Mouse (Mus musculus): Measurements from ENCODE around the gene Sympk.
A peak's percentile ranks its signal among the peaks of the same experiment; 100 is the strongest.

The Sympk gene

DNA sequence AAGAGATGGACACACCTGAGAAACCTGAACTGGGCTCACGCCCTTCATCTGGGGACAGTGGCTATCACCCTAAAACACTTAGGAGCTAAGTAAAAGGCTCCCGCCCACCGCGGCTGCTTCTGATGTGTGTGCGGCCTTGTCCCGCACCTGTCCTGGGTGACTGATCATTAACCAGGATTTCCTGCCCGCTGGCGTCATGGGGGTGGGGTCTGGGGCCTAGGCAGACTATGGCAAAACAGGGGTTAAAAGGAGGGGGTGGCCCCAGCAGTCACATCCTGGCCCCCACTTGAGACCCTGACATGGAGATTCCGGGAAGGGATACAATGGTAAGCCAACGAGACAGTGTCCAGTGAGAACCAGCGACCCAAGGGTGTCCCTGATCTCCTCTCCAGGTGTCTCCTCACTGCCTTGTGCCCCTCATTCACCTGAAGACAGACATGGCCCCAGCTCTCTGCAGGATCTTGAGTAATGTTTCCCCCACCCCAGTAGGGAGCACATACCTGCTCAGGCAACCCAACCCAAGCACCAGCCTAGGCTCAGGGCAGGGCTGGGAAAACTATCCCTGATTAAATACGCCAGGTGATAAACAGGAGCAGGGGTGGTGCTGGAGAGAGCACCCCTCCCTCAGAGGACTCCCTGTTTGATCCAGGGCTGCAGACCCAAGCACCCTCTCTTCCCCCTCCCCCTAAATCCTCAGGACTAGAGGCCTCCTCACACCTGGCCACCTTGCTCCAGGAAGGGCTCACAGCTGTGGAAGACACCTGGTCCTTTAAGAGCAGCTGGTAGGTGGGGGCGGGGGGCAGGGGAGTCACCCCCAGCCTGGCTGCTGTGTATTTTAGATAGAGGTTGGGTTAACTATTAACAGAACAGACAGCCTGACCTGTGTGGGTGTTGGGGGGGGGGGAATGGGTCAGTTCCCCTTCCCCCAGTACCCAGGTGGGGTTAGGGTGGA, 16.9 kb upstream of the Sympk start:
- DNase-seq: no peak

DNA sequence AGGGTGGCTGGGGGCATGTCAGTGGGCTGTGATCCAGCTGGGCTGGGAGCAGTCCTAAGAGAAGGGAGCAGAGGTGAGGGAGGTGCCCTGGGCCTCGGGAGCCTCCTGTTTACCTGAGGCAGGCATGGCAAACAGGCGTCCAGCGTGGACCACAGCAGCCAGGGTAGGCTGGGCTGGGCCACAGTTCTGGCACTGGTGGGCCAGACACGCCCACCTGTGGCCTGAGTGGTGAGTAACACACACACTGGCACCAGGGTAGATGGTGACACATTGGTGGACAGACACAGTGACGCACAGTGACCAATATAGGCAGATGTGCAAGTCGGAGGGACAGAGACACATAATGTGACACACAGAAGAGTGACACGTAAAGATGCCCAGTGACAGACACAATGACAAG, 13.6 kb upstream of the Sympk start:
- no peak for DNase-seq

DNA sequence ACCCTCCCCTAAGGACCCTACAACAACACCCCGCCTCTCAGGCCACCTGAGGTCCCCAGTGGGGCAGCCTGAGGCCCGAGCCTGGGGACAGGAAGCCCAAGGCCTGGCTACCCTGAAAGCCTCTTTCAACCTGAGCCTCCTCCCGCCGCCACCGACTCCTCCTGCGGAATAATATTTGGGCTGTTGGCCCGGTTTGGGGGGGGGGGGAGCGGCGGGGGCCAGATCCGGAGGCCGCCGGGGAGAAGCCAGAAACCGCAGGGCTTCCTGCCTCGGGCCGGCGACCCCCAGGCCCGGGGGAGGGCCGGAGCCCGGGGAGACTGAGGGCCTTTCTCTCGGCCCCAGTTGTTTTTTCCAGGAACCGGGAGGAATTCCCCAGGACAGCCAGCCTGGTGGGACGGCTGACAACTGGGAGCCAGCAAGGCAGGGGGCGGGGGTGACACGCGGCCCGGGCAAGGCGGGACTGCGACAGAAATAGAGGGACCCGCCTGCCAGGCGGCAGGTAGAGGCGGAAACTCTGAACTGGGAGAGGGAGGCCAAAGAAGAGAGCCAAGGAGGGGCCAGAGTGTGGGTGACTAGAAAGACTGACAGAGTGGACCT, 12.1 kb upstream of the Sympk start:
- DNase-seq: peak in 1 of 2 experiments; percentile 36

DNA sequence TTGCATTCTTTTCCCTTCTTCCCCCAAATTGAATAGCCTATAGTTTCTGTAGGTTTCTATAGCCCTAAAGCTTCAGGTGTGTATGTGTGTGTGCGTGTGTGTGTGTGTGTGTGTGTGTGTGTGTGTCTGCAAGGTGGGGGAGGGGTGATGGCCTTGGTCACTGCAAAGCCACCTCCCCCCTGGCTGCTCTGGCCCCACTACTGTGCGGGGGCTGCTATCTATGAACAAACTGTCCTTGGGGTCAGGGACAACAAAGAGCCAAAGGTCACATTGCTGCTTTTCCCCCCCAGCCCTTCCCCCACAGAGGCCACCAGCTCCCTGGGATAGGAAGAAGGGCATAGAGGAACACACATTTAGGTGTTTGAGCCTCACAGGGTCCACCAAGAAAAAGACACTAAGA, 11.3 kb upstream of the Sympk start:
- DNase-seq: no peak

DNA sequence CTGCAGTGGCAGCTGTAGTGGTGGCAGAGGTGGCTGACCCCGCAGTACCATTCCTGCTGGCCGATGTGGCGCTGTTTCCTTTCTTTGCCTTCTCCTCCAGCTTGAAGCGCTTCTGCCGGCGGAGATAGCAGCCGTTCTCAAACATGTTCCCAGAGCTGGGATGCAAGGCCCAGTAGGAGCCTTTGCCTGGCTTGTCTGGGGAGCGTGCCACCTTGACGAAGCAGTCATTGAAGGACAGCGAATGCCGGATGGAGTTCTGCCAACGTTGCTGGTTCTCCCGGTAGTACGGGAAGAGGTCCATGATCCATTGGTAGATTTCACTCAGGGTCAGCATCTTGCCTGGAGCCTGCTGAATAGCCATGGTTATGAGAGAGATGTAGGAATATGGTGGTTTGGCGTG, 9.7 kb upstream of the Sympk start:
- no peak for DNase-seq

DNA sequence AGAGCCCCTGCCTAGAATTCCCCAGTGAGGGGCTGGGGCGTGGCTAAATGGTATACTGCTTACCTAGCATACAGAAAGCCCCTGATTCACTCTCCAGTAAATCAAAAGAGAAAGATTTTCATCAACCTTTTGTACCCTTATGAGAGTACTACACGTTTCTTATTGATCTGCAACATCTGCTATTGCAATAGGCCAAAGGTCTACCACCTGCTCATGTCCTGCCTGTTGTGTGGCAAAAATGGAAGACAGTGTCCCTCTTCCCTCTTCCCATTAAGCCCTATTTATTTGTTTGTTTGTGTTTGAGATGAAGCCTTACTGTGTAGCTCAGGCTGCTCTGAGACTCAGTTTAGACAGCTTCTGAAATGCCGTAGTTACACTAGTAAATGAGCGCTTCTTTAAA, 8.1 kb upstream of the Sympk start:
- no peak for DNase-seq

DNA sequence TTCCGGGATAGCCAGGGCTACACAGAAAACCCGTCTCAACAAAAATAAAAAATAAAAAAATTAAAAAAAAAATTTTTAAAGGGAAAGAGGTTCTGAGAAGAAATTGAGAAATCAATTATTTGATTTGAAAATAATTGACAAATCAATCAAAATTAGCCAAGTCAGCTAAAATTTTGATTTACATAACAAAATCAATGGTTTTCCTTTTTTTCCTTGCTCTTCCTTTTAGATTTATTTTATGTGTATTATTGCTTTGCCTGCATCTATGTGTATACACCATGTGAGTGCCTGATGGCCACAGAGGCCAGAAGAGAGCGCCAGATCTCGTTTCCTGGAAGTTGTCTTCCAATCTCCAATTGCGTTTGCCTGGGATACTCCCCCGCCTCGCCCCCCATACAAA, 6.3 kb upstream of the Sympk start:
- no peak for DNase-seq

DNA sequence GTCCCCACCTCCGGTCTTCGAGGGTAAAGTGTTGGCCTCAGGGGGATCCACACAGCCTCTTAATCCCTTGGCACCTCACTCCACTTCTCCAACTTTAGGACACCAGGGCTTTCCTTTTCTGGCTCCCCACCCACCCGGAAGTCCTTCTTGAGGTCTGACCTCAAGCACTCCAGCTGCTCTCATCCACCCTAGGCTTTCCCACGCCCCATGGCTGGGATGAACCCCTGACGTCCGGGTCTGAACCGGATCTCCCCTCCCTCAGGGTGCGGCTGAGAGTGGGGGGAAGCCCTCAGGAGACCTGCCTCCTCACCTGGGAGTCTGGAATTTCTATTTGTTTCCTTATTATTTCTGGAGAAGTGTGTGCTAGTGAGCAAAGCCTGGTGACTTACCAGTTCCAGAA, 3.1 kb upstream of the Sympk start:
- no peak for DNase-seq

DNA sequence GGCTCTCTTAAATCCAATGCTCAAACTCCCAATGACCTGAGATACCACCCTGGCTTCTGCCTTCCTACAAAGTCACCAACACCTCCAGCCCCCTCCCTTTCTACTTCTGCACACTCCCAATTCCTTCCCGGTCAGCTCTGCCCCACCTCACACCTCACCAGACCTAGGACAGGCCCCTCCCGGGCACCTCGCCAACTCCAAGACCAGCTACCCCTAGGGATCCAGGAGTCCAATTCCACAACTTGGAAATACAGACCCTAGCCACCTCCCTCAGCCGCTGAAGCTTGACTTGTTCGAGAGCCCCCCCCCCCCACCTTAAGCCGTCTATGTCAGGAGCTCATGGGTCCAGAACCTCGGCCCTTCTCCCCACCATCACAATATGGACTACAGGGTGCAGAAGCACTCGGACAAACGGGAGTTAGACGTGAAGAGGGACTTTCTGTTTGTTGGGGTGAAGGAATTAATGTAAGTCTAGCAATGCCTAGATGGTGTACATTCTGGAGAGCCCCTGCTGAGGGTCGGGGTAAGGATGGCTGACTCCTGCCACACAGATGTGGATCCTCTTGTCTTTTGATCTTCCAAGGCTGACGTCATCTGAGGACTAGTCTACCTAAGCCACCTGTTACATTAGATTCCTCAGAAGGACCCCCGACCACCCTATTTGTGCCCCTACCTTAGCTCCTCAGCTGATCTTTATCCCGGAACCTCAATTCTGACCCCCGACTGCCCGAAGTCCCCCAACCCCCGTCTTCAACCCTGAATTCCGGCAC, 1.8 kb upstream of the Sympk start:
- DNase-seq: peak in 1 of 2 experiments; percentile 32

DNA sequence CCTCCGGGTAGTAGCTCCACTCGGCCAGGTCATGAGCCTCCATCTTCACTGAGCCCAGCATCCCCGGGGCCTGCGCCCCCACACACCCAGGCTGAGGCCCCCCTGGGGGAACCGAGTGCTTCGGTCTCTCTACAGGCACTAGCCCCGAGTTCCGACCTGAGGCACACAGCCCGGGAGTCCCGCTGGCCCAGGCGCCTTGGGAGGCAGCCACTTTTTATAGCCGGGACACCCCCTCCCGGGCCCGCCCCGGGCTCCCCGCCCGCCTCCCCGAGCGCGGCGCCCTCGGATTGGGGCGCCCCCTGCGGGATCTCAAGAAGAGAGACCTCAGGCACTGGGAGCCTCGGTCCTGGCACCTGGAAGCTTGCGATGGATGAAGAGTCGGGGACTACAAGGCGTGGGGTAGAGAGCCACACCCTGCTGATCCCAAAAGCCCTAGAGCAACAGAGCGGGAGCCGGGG, 791 bp upstream of the Sympk start, which contains the start of gene Foxa3:
Foxa3 (minus strand) TSS at position 182 of the 458 bp plus-strand sequence.
- DNase-seq: peak in 1 of 2 experiments; percentile 35

DNA sequence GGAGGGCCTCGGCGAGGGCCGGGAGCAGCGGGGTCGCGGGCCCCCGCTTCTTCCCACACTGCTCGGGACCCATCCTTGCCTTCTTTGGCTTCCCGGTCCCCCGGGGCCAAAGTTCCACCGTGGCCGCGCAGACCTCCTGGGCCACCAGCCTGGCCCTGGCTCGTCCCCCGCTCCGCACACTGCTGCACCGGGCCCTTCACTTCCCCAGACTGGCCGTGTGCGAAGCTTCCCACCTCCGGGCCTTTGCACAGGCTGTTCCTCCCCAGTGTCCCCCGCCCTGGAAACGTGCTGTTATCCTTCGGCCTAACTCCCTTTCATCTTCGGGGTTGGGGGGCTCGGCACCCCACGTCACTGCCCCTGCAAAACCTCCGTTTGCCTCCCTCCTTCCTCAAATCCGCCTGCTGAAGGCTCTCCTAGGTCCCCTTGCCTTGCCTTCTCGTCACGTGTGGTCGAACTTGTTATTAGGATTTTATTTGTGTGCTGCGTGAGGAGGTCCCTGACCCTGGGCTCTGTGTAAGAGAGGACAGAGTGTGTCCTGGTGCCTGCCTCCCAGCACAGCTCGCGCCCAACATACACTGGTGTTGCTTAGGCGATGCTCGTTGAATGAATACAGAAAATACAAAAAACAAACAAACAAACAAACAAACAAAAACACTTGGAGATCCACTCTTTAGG, 541 bp downstream of the Sympk start:
- DNase-seq: peak; percentile 37 to 42

DNA sequence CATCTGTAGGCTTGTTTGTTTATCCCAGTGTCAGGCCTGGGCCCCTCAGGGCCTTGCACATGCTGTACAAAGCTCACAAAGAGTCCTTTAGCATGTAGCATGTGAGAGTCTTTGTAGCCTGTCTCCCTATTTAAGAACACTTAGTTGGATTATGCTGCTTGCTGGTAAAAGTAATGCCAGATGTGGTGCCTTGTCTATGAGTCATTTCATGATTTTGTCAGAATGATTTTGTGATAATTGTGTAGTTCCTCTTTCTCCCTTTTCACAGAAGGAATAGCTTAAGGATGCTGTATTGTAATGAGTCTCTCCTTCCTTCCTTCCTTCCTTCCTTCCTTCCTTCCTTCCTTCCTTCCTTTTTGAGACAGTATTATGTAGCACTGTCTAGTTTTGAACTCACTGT, 3.9 kb downstream of the Sympk start:
- no peak for DNase-seq

DNA sequence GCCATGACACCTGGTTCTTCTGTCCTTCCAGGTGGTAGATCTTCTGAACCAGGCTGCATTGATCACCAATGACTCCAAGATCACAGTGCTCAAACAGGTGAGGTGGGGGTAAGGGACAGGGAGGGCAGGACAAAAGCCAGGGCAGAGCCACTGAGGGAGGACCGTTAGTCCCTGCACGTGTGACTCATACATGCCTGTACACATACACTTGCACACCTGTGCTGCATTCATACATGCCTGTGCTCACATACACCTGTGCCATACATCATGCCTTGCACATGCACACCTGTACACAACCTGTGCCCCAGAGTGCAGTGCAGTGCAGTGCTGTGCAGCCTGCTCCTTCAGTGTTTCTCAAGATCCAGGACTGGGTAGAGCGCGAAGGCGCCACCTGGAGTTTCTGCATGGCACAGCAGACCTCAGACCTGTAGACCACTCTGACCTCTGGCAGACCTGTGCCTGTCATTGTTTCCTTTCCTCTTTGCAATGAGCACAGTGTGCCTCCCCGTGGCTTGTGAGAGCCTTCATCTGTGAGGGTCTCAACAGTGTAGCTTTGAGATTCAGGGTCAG, 5.0 kb downstream of the Sympk start:
- DNase-seq: peak; percentile 57

DNA sequence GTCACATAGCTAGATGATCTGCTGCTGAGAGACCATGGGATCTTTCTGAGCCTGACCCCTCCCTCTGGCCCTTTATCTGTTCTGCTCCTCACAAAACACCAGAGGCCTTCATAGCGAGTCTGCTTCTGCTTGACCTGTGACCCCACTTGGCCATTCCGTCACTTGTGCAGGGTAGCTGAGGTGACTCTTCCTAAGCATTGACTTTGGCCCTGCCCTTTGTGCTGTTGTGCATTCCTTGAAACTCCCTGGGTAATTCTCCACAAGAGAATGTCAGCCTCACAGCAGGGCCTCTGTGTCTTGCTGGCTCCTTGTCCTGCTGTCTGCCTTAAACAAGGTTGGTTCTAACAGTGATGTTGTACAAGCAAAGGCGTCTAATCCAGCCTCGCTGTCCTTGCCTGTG, 7.5 kb downstream of the Sympk start:
- no peak for DNase-seq

DNA sequence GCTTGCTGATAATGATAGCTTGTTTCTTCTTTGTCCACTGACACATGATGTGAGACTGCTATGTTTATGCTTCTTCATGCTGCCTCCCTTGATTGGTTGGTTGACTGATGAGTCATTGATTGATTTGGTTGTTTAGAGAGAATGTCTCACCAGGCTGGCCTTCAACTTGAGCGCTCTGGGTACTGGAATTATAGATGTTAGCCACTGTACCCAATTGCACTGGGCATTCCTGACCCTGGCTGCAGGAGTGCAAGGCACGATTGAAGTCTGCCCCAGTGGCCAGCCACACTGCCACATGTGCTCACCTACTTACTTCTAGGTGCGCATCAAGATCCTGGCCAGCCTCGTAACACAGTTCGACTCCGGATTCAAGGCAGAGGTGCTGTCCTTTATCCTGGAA, 20.4 kb downstream of the Sympk start:
- no peak for DNase-seq

DNA sequence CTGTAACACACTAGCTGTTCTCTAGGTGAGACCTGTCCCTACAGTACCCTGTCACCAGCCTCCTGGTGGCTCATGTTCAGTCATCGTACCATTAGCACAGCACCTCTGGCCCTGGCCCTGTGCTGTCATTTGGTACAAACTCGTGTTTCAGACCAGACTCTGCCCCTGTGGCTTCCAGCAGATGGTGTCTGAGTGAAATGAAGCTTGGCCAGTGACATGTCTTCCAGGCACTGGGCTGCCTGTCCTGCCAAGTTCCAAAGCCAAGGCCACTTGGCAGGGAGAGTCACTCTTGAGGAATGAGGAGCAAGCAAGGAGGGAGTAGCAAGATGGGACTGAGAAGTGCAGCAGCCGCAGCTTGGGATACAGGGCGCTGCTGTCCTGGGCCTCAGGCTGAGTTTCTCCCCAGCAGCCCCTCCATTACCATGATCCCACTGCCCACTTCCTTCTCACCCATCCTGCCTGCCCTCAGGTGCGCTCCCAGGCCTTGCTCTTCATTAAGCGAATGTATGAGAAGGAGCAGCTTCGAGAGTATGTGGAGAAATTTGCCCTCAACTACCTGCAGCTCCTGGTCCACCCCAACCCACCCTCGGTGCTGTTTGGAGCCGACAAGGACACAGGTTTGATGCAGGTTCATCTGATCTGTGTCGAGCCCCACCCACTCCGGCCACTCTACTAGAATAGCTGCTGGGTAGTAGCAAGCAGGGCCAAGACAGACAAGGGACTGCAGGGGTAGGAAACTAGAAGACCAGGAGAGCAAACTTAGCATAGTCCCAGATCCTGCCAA, 22.3 kb downstream of the Sympk start:
- peak; percentile 75 to 77 for DNase-seq

DNA sequence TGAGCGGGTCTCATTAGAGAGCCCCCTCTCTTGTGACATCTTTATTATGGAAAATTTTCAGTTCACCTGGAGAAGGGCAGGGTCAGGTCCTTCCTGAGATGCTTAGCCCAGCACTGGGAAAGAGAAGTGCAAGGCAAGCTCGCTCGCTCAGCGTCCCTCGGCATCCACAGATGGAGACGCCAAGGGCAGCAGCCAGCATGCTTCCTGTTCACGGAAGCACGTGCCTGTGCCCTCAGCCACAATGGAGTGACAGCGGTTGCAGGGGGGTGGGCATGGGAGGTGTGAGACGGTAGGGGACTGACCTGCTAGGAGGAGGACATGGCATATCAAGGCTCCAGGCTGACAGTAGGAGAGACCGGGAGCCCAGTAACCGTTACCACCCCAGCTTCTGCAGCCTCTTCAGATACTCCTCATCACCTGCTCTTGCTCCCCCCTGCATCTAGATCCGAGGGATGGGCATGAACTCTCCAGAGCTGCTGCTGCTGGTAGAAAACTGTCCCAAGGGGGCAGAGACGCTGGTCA, 23.9 kb downstream of the Sympk start:
- DNase-seq: no peak

DNA sequence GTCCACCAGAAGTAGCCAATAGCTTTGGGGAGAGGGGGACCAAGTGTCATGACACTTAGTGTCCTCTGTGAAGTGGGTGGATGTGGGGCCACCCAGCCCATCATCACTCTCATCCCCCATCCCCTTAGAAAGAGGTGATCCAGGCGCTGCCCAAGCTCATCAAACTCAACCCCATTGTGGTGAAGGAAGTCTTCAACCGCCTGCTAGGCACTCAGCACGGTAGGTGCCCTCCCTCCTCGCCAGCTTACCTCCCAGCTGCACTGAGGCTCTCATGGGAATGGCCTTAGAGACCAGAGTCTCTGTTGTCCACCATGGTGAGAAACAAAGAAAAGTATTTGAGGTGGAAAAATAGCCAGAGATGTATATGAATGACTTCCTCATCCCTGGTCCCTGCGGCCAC, 25.1 kb downstream of the Sympk start:
- DNase-seq: no peak

DNA sequence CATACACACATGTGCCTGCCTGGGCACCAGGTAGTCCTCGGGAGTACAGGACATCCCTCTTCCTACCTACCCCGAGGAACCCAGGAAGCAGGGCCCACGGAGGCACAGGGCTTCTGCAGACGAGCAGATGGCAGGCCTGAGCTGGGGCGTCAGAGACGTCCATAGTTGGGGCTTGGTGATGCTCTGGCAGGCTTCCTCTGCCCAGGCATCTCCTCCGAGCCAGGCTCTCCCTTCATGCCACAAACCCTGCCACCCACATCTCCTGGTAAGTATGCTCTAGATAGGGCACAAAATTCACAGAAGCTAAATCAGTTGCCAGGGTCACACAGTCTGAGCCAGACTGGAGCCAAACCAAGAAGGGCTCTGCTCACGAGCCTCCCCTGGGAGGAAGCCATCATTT, 26.0 kb downstream of the Sympk start:
- no peak for DNase-seq

DNA sequence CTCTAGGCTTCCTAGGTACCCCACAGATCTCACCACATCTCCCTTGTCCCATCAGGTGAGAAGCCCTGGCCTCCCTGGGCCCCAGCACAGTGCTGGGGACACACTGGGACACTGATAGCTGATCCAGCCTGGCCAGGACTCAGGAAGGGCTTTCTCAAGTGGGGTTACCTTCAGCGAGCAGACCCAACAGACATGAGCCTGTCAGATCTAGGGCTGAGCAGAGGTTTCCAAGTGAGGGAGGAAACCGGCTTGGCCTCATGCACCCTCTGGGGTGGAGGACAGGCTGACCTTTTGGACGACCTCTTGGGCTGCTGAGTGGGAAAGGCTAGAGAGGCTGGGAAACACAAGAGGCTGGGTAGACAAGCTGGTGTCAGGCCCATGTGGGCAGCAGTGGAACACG, 27.0 kb downstream of the Sympk start:
- no peak for DNase-seq
